Mouse (Mus musculus): ENCODE results near the gene Cped1. TPM values are rescaled to one million over a fixed set of nuclear protein-coding genes. Genes with fewer than 3 reads are reported as not detected.
A peak's percentile ranks its signal among the peaks of the same experiment; 100 is the strongest.

The Cped1 gene
- polyA plus RNA-seq, 1 experiment from 2014 or later, result 25.0 TPM

- Histone ChIP-seq H3K4me1 (ENCODE audit: insufficient read depth, low read depth, low read length) (no peaks in the 10 kb centered on the region), H3K9me3 (ENCODE audit: low read length) (no peaks in the 10 kb centered on the region), H3K9ac (replicated peaks; ENCODE audit: low read depth) (no peak overlapping the region), H3K4me2 (replicated peaks; ENCODE audit: low read depth, low read length) (no peak overlapping the region), H3K36me3 (ENCODE audit: insufficient read depth, low read length) (no peaks in the 10 kb centered on the region), H3K27ac (ENCODE audit: low read length) (no peak overlapping the region), H3K27me3 (replicated peaks; ENCODE audit: insufficient read depth, low read length) (no peaks in the 10 kb centered on the region), H3K4me3 (ENCODE audit: low read depth, low read length) (no peak overlapping the region)
- TF ChIP-seq EP300 (IDR thresholded peaks at IDR 0.05) (no peak), CTCF (IDR thresholded peaks at IDR 0.05) (no peak)
- peak; percentile 50 for ATAC-seq
- peak; percentile 50 for DNase-seq (ENCODE audit: low spot score)
- 48% methylated on average over 8 of the region's 8 CpGs for whole genome bisulfite sequencing
These were observed 33.2 kb downstream of the Cped1 start for GRCm38 (mm10) chr6:22018768-22019445.

- 34% methylated on average over 10 of the region's 10 CpGs for WGBS
- no peak overlapping the region for H3K4me3 ChIP-seq (ENCODE audit: low read depth, low read length)
- no peaks in the 10 kb centered on the region for H3K9me3 ChIP-seq (ENCODE audit: low read length)
- H3K27me3 ChIP-seq (replicated peaks; ENCODE audit: insufficient read depth, low read length), result no peaks in the 10 kb centered on the region
- ATAC-seq, result peak; percentile 48; the same call in 1 of the 2 replicates
- H3K9ac ChIP-seq (replicated peaks; ENCODE audit: low read depth), result no peak overlapping the region
- TF ChIP-seq EP300 (IDR thresholded peaks at IDR 0.05), result no peak
- no peak for TF ChIP-seq CTCF (IDR thresholded peaks at IDR 0.05)
- DNase-seq (ENCODE audit: low spot score), result peak; percentile 43
- H3K4me1 ChIP-seq (ENCODE audit: insufficient read depth, low read depth, low read length), result no peaks in the 10 kb centered on the region
- H3K36me3 ChIP-seq (ENCODE audit: insufficient read depth, low read length), result no peaks in the 10 kb centered on the region
- no peak overlapping the region for H3K4me2 ChIP-seq (replicated peaks; ENCODE audit: low read depth, low read length)
- H3K27ac ChIP-seq (ENCODE audit: low read length), result no peak overlapping the region
These were observed 33.9 kb downstream of the Cped1 start for GRCm38 (mm10) chr6:22019637-22020036.

- TF ChIP-seq CTCF (IDR thresholded peaks at IDR 0.05), result no peak
- no peak for TF ChIP-seq EP300 (IDR thresholded peaks at IDR 0.05)
- H3K9me3 ChIP-seq (ENCODE audit: low read length), result no peaks in the 10 kb centered on the region
- ATAC-seq (no peak), DNase-seq (ENCODE audit: low spot score) (no peak)
- no peak overlapping the region for H3K9ac ChIP-seq (replicated peaks; ENCODE audit: low read depth)
- no peak overlapping the region for H3K27ac ChIP-seq (ENCODE audit: low read length)
- H3K36me3 ChIP-seq (ENCODE audit: insufficient read depth, low read length), result no peaks in the 10 kb centered on the region
- no peaks in the 10 kb centered on the region for H3K27me3 ChIP-seq (replicated peaks; ENCODE audit: insufficient read depth, low read length)
- H3K4me3 ChIP-seq (ENCODE audit: low read depth, low read length), result no peak overlapping the region
- H3K4me1 ChIP-seq (ENCODE audit: insufficient read depth, low read depth, low read length), result peaks cover 6% of the 10 kb centered on the region; the same call in 1 of the 2 replicates
- H3K4me2 ChIP-seq (replicated peaks; ENCODE audit: low read depth, low read length), result no peak overlapping the region
- WGBS, result 75% methylated on average over 5 of the region's 5 CpGs
These were observed 35.0 kb downstream of the Cped1 start for GRCm38 (mm10) chr6:22020696-22021095.

GRCm38 (mm10) chr6:22021315-22021714, 35.6 kb downstream of the Cped1 start:
- DNase-seq (ENCODE audit: low spot score) (no peak), ATAC-seq (no peak)
- Histone ChIP-seq H3K4me2 (replicated peaks; ENCODE audit: low read depth, low read length) (no peak overlapping the region), H3K4me3 (ENCODE audit: low read depth, low read length) (no peak overlapping the region), H3K27me3 (replicated peaks; ENCODE audit: insufficient read depth, low read length) (no peaks in the 10 kb centered on the region), H3K27ac (ENCODE audit: low read length) (no peak overlapping the region), H3K9me3 (ENCODE audit: low read length) (no peaks in the 10 kb centered on the region), H3K4me1 (ENCODE audit: insufficient read depth, low read depth, low read length) (peaks cover 8% of the 10 kb centered on the region; the same call in 1 of the 2 replicates), H3K36me3 (ENCODE audit: insufficient read depth, low read length) (no peaks in the 10 kb centered on the region), H3K9ac (replicated peaks; ENCODE audit: low read depth) (no peak overlapping the region)
- TF ChIP-seq EP300 (IDR thresholded peaks at IDR 0.05) (no peak), CTCF (IDR thresholded peaks at IDR 0.05) (no peak)
- 89% methylated on average over 3 of the region's 3 CpGs for WGBS

- WGBS, result 61% methylated on average over 2 of the region's 2 CpGs
These were observed 38.5 kb downstream of the Cped1 start for GRCm38 (mm10) chr6:22024168-22024567.

GRCm38 (mm10) chr6:22025584-22026357, 40.1 kb downstream of the Cped1 start:
- no peaks in the 10 kb centered on the region for H3K27me3 ChIP-seq (replicated peaks; ENCODE audit: insufficient read depth, low read length)
- no peak overlapping the region for H3K9ac ChIP-seq (replicated peaks; ENCODE audit: low read depth)
- H3K4me1 ChIP-seq (ENCODE audit: insufficient read depth, low read depth, low read length), result peaks cover 8% of the 10 kb centered on the region; the same call in 1 of the 2 replicates
- H3K36me3 ChIP-seq (ENCODE audit: insufficient read depth, low read length), result no peaks in the 10 kb centered on the region
- WGBS, result 15% methylated on average over 16 of the region's 17 CpGs
- TF ChIP-seq EP300 (IDR thresholded peaks at IDR 0.05) (no peak), CTCF (IDR thresholded peaks at IDR 0.05) (no peak)
- peak overlapping the region; percentile 14; the same call in 1 of the 2 replicates for H3K27ac ChIP-seq (ENCODE audit: low read length)
- DNase-seq (ENCODE audit: low spot score), result no peak
- peak overlapping the region; percentile 44 for H3K4me2 ChIP-seq (replicated peaks; ENCODE audit: low read depth, low read length)
- peak overlapping the region; percentile 15; the same call in 1 of the 2 replicates for H3K4me3 ChIP-seq (ENCODE audit: low read depth, low read length)
- H3K9me3 ChIP-seq (ENCODE audit: low read length), result no peaks in the 10 kb centered on the region
- no peak for ATAC-seq

More at GRCm38 (mm10) chr6:22024168-22024567, 38.5 kb downstream of the Cped1 start:
- no peak overlapping the region for H3K27ac ChIP-seq (ENCODE audit: low read length)
- no peaks in the 10 kb centered on the region for H3K9me3 ChIP-seq (ENCODE audit: low read length)
- peaks cover 8% of the 10 kb centered on the region; the same call in 1 of the 2 replicates for H3K4me1 ChIP-seq (ENCODE audit: insufficient read depth, low read depth, low read length)
- peak; percentile 73 for ATAC-seq
- DNase-seq (ENCODE audit: low spot score), result peak; percentile 49
- no peaks in the 10 kb centered on the region for H3K36me3 ChIP-seq (ENCODE audit: insufficient read depth, low read length)
- H3K4me2 ChIP-seq (replicated peaks; ENCODE audit: low read depth, low read length), result no peak overlapping the region
- TF ChIP-seq CTCF (IDR thresholded peaks at IDR 0.05) (no peak), EP300 (IDR thresholded peaks at IDR 0.05) (peak; percentile 73)
- no peaks in the 10 kb centered on the region for H3K27me3 ChIP-seq (replicated peaks; ENCODE audit: insufficient read depth, low read length)
- H3K9ac ChIP-seq (replicated peaks; ENCODE audit: low read depth), result no peak overlapping the region
- H3K4me3 ChIP-seq (ENCODE audit: low read depth, low read length), result no peak overlapping the region
